Mouse (Mus musculus) kidney, adult 11 months (tissue): ENCODE measurements at regions not wholly inside any gene's neighbourhood (a gene's known extent, or its start where the extent isn't known, plus 50 kb on each side); places are given as distances from the start of the nearest gene placed in this dataset.

Experiments used
- DNase-seq: peaks from one replicate; pipeline ENCODE4 v3.0.0; 2022

GRCm38 (mm10) chr17:45784496-45784895 lies 50.9 kb upstream of the 1600014C23Rik start:
- DNase-seq = no peak
